Mouse (Mus musculus) layer of hippocampus, postnatal 10 days (tissue): ENCODE data around the gene Kcnn1. TPM values are rescaled to one million over a fixed set of nuclear protein-coding genes. Genes with fewer than 3 reads are reported as not detected.

Source experiments
- DNase-seq, 2 experiments: peaks; one replicate each; pipeline ENCODE4 v3.0.0; 2021; ENCODE audit warnings: low spot score in 2 of 2
- total RNA-seq, 2 experiments: library from RNA; stranded (reverse); gene quantifications; 2 replicates each; pipeline ENCODE4 v1.2.3; 2021

Kcnn1 gene
- total RNA-seq, 2 experiments from 2014 or later: 25.3 to 28.3 TPM

DNA sequence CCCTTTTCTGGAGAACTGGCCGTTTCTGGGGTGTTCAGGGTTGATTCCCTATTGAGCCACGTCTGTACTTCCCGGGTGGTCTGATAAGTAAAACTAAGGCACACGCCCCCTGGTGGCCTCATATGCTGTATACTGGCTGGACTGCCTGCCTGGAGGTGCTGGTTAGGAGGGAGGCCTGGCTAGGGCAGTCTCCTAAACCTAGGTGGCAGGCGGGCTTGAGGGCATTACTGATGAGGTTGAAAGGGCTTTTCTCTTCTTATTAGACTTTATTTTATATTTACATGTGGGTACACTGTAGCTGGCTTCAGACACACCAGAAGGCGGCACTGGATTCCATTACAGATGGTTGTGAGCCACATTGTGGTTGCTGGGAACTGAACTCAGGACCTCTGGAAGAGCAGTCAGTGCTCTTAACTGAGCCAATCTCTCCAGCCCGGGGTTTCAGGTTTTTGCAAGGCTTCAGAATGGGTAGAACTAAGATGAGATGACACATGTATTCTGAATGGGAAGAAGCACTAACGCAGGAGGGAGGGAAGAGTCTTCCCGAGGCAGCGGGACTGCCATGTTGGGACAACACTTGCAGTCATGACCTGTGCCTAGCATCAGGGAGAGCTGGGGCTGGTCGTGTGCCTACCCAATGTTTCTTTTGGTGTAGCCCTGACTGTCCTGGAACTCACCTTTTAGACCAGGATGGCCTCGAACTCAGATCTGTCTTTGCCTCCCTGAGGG lies 30.8 kb upstream of the Kcnn1 start:
- peak; percentile 75 to 81 for DNase-seq

DNA sequence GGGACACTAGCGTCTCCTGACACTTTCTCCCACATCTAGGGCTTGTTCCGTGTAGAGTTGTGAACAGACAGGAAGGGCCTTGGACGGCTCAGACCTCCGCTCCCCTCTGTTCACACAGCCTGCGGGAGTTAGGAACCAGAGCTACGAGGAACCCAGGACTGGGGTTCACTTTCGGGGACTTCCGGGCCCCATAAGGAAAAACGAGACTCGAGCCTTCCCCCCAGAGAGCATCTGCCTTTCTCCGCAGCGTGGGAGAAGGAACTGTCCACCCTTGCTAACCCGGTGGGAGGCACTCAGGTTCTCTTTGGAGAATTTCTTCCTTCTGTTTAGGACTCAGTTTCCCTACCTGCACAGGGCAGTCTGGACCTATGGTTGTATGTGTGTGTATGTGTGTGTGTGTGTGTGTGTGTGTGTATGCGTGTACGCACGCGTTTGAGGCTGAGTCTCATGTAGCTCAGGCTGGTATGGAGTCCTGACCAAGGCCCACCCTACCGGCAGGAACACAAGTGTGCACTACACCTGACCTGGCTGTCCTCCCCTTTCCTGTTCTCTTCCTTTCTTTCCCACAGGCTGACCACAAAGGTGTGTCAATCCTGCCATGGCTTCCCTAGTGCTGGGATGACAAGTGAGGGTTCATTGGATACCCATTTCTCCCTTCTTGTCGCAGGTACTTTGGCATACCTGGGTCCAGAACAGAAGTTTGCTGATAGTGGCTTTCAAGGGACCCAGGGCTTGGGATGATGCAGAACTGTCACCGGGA lies 30.0 kb upstream of the Kcnn1 start:
- DNase-seq: no peak

DNA sequence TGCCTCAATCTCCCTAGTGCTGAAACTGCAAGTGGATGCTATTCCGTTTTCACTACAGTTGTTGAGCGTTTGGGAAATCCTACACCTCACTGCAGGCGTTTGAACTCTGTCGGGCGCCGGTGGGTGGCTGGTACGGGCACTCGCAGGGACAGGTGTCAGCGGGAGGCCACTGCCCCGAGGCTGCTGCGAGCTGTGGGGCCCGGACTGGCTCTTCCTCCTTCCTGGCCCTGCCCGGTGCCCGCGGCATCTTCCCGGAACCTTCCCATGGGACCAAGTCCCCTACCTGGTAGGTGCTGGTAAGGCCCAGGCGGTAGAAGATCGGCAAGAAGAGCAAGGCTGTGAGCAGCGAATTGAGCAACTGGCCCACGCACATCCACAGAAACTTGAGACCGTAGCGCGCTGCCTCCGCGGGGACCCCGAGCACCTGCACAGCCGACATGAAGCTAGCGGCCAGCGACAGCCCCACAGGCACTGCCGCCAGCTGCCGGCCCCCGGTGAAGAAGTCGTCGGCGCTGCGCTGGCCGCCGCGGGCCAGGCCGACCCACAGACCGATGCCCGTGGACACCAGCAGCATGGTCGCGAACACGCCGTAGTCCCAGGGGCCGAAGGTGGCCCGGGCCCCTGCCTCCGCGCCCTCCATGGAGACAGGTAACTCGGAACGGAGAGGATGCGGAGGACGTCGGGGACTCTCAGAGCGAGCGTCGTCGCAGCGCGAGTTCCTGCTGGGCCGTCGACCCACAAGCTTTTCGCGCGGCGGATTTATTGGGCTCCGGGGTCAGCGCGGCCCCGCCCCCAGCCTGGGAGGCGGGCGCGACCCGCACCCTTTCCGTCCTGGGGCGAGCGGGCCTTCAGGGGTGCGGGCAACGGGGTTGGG lies 29.2 kb upstream of the Kcnn1 start, which contains the start of gene Slc5a5:
Slc5a5 (minus strand) TSS at position 736 of the 874 bp plus-strand sequence.
- no peak for DNase-seq

DNA sequence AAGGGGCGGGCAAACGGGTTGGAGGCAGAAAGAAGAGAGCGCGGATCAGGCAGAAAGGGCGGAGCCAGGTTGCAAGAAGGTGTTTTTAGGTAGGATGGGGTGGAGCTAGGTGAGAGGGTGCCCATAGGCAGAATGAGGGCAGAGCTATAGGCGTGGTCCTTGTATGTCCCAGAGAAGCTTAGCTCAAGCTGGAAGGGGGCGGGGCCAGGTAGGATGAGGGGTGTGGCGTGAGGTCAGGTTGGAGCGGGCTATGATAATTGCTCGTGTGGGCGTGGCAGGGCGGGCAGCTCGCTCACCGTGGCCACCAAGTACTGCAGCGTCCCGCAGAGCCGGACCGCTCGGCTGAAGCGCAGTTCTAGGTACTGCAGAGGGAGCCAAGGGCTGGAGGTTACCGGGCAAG lies 28.3 kb upstream of the Kcnn1 start:
- DNase-seq: no peak

DNA sequence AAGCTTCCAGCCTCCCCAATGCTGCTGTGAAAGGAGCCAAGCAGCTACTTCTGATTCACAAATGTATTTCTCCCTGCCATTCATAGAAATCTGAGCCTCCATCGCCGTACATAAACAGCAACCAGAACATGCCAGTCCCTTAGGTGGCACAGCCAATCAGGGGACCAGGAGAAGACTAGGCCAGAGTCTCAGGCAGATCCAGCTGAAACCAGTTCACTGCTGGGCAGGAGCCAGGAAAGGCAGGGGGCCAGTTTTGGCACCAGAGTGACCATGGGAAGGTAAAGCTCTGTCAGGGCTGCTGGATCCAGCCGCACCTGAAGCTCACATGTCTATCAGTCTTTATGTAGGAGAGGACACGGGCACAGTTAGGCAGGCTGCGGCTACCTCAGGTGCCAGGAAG lies 27.6 kb upstream of the Kcnn1 start:
- DNase-seq: peak in 1 of 2 experiments; percentile 13

DNA sequence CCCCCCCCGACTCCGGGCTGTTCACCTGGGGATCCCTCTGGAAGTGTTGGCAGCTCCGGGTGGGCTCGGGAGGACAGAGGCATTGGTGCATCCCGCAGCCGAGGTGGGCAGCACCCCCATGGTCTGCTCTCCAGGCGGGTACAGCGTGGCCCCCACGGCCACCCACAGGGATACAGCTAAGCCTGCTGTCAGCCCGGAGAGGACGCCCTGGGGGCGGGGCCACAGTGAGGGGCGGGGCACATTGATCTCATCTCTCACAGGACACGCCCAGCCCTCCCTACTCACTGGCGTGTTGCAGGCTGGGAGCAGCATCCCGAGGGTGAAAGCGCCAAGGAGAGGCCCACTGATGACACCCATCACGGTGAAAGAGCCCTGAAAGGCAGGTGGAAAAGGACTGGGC lies 24.6 kb upstream of the Kcnn1 start:
- peak; percentile 17 to 41 for DNase-seq

DNA sequence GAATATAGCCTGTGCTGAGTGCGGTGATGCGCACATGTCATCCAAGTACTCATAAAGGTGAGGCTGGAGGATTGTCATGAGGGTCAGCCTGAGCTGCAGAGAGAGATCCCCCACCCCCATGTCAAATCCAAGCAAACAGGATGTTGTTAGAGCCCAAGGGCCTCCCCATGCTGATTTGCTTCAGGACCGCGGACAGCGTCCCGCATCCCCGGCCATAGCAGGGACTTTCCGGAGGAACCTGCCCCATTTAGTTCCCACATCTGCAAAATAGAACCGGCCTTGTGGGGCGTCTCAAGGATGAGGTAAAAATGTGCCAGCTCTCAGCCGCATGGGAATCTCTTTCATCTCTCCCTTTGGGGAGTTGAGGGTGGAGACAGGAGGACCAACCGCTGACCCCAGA lies 22.6 kb upstream of the Kcnn1 start:
- DNase-seq: peak; percentile 16 to 19

DNA sequence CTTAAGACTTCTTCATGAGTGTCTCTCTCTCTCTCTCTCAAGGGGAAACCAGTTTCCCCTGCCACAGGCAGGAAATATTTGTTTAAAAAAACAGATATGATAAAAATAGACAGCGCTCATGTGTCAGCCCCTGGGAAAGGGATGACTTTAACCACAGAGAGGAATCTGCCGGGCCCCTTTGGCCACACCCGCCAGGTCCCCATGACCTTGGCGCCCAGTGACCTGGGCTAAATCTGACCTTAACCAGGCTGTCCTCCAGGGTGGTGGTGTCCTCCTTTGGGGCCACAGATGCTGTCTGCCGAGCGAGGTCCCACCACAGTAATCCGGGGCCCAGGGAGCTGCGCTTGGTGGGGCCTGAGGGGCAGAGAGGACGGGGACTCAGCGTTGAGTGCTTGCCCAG lies 21.6 kb upstream of the Kcnn1 start:
- DNase-seq: no peak

DNA sequence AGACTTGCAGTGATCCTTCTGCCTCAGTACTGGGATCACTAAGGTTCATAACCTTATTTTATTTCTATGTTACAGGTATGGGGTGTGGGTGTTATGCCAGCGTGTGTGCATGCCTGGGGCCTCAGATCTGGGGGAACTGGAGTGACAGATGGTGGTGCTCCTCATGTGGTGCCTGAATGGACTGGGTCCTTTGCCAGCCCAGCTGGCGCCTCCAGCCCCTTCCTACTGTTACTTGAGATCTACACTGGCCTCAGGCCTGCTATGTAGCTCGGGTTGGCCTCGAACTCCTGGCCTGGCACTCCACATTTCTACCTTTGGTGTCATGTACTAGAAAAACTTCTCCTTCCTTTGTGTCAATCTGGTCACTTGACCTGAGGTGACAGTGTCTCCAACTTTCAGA lies 21.1 kb upstream of the Kcnn1 start:
- DNase-seq: peak in 1 of 2 experiments; percentile 14

DNA sequence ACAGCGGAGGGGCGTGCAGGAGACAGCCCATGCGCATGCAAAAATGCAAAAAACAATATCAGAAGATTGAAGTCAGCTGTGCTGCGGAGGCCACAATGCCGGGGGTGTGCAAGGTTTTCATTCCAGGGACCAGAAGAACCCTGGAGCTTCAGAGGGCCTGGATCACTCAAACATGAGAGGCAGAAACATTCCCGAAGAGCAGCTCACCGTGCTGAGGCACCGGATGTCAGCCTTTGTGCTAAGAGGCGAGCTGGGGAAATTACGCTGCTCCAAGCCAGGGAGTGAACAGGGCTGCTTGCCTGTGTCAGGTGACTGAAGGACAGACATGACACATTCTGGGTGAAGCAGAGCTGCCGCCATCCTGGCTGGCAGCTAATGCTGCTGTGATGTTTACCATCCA lies 17.5 kb upstream of the Kcnn1 start:
- DNase-seq: peak; percentile 16 to 26

DNA sequence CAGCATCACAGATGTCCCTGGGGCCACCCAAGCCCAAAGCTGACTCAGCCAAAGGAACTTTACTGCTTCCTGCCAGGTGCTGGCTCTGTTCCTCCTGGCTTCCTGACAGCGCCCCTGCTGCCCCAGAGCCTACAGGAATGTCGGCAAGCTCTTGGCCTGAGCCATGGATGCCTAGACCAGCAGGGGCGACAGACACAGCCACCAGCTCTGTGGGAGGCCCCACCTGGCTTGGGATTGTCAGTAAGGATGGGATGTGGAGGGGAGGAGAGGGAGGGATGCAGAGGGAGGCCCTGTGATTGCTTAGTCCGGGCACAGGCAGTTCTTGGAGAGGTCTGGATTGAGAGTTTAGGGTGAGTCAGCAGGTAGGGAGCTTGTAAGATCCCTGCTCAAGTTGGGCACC lies 17.1 kb upstream of the Kcnn1 start:
- DNase-seq: peak; percentile 60 to 64

DNA sequence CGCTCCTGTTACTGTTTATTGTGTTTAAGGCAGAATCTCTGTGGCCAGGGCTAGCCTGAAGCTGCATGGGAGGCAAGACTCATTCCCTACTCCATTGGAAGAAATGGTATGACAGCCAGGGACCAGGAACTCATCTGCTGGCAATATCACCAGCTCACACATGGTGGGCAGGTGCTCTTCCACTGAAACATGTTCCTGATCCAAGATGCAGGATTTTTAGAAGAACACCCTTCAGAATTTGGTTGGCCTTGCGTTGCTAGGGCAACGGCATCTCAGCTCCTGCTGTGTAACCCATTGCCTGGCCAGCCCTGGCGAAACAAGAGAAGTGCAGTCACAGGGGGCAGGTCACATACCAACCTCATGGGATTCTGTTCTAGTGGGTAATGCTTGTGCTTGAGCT lies 16.4 kb upstream of the Kcnn1 start:
- peak in 1 of 2 experiments; percentile 13 for DNase-seq

DNA sequence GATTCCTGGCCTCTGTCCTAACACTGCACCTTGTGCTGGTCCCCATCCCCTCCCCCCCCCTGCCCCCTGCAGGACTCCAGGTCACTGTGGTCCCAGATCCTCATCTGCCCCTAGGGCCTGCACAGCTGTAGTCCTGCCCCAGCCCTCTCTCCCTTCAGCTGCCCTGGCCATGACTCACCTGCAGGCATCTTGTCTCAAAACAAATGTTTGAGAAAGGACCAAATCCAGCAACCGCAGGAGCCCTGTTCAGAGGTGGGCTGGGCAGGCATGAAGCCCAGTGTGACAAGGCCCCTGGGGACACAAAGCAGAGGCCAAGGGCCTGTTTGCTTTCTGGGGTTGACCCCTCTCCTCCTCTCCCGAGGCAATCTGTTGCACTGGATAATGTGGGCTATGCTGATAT lies 15.1 kb upstream of the Kcnn1 start:
- no peak for DNase-seq

DNA sequence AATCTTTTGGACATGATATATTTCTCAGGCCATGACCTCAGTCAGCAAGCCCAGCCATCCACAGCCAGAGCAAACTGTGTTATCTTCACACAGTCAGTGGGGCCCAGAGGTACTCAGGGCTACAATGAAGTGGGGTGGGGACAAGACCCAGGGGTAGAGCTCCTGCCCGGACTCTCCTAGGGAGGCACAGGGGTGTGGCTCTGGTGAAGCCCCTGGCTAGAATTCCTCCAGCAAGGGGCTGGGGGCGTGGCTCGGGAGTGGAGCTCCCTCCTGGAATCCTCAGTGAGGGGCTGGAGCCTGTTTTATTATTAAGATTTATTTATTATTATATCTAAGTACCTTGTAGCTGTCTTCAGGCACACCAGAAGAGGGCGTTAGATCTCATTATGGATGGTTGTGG lies 13.3 kb upstream of the Kcnn1 start:
- no peak for DNase-seq

DNA sequence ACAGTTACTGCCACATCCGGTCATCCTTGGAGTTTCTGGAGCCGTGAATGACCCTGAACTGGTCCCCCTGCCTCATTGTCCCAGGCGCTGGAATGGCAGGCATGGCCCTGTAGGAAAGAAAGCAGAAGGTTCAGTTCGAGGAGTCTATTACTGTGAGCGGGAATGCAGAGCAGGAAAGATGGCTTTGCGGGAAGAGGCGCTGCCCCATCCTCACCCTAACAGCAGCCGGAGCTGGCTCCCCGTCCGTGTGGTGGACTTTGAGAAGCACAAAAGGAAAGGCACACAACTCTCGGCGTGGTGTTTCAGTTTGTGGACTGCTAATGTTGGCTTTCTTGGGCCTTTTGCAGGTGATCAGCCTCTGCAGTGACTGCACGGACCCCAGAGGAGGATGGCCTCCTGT lies 11.4 kb upstream of the Kcnn1 start:
- no peak for DNase-seq

DNA sequence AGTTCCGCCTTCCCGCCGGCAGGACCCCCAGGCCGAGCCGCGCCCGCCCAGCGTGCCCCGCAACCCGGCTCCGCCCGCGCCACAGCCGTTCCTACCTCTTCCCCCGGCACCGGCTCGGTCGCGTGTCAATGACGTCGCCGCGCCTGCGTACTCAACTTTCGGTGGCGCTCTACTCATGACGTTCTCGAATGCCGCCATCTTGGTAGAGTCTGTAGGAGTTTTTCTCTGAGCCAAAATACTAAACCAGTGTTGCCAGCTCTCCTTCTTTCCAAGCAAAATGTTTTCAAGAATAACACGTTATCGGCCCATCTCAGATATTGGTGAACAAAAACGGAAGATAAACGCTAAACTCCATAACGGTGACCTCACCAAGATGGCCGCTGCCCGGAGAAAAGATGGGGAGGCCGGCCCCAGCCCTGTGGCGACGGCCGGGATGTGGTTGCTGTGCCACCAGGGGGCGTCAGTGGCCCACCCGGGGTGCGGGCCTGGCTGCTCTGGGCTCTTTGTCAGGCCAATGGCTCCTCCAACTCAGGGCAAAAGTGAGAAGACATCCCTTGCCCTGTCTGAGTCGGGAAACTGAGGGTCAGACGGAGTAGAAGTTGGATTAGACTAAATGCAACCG lies 10.4 kb upstream of the Kcnn1 start, which contains the start of gene Ccdc124:
Ccdc124 (minus strand) TSS at position 572 of the 622 bp plus-strand sequence.
- DNase-seq: peak; percentile 96 to 97

DNA sequence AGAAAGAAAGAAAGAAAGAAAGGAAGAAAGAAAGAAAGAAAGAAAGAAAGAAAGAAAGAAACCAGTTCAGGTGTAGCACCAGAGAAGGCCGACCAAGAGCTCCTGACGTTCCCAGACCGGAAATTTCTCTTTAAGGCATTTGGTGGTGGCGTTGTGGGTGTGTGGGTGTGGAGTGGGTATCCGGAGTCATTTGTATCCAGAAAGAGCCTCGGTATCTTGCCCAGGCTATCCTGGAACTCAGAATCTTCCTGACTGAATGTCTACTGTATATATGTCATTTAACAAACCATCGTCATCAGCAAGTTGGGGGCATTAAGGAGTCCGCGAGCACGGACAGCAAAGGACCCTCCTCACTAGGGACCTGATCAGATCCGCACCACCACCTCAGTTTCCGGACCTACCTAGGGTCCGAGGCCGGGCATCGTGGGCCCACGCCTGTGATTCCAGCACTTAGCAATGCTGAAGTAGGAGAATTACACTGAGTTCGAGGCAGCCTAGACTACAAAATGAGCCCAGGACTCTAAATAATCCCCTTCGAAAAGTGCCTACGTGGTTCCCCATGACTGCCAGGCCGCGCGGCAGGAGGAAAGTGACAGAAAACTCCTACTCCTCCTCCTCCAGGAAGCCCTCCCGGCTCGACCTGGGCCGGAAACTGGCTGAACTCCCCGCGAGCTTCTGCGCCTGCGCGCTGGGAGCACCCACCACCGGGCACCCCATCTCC lies 9.7 kb upstream of the Kcnn1 start:
- no peak for DNase-seq

DNA sequence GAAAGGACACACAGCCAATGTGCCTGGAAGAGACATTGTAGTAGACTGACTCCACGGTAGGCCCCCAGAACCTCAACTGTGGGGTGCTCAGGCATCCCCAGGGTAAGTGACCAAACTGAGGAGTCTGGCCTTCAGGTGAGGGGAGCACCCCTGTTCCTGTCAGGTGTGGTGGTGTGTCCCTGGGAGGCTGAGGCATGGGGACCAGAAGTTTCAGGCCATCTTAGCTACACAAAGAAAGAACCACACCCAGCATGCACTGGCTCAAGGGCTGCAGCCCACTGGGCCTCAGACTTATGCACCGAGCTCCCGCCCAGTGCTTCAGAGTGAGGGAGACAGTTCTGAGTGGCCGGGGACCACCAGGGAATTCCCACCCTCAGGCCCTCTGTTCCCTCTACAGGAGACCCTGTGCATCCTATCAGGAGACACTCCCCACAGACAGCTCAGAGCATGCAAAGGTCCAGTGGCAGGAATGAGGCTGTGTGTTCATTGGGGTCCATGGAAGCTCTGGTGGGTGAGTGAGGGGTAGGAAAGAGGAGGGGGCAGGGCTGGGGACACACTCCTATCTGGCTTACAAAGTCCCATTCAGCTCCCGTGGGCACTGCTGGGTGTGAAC lies 8.2 kb upstream of the Kcnn1 start:
- no peak for DNase-seq

DNA sequence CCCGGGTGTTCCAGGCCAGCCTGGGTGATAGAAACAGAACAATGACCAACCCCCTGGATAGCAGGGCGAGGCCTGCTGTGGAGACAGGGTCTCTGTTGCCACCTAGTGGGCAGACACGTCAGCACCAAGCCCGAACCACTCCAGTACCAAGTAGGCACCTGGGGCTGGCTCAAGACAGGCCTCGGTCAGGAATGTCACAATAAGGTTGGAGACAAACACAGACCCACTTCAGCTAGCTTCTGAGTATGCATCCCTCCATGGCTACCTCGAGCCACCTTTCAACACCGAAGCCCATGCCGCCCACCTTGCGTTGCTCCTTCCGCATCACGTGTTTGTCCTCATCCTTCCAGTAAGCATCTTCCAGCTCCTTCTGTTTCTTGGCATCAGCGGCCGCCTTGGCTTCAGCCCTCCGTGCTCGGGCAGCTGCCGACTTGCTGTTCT lies 6.6 kb upstream of the Kcnn1 start:
- DNase-seq: peak; percentile 77 to 82

DNA sequence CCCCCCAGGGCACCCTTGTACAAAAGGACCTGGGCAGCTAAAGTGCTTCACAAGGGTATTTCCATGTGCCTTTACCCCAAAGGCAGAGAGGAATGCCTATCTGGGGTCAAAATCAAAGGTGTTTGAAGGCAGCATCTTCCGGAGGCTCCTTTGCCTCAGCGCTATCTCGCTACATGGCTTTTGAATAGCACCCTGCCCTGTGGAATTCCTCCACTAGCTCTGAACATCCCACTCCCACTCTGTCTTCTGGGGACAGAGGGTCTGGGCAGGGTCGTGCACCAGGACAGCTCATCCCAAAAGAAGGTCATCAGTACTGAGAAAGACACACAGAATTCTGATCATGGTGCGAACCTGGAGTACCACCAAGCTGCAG lies 6.1 kb upstream of the Kcnn1 start:
- no peak for DNase-seq
